Comparison of ENCODE assay signal across 19 mouse cellular contexts in the genomic region with DNA sequence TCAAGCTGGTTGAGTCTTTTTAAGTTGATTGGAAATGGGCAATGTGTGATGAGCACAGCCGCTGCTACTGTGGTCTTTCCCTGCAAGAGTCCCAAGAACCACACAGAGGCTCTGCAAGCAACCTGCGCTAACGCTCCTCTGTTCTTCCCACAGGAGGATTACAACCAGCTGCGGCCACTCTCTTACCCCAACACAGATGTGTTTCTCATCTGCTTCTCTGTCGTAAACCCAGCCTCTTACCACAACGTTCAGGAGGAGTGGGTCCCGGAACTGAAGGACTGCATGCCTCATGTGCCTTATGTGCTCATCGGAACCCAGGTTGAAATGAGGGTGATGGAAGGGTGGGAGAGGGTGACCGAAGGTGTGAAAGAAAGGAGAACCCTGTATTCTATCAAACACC. TPM values are rescaled to one million over a fixed set of nuclear protein-coding genes. Genes with fewer than 3 reads are reported as not detected.
"Had no signal": no experiment of that assay in that cellular context is flagged by ENCODE, and none has a peak within 500 bp of the region (broad histone marks: within the 10 kb centered on the region; RNA-seq: fewer than 3 reads in every experiment).

No protein-coding gene starts in this region.

- H3K9ac ChIP-seq: intestine, embryonic 15.5 days; limb, embryonic 12.5 days; liver, embryonic 13.5 days; liver, postnatal 0 days; lung, embryonic 15.5 days; neural tube, embryonic 12.5 days had no signal

- DNase-seq: kidney, adult 18-20 months; kidney, postnatal 10 days; liver; liver, embryonic 13.5 days; liver, postnatal 0 days; midbrain, embryonic 14.5 days had no signal

- ATAC-seq: intestine, embryonic 15.5 days; liver, postnatal 0 days had no signal

- H3K36me3 ChIP-seq: intestine, embryonic 15.5 days; limb, embryonic 12.5 days; liver, embryonic 13.5 days; lung, embryonic 15.5 days; neural tube, embryonic 12.5 days had no signal

- H3K4me3 ChIP-seq: intestine, embryonic 15.5 days; left cerebral cortex, adult 2 months; limb, embryonic 12.5 days; liver, embryonic 13.5 days; lung, embryonic 15.5 days; neural tube, embryonic 12.5 days had no signal

- H3K4me2 ChIP-seq: intestine, embryonic 15.5 days; limb, embryonic 12.5 days; liver, embryonic 13.5 days; lung, embryonic 15.5 days; neural tube, embryonic 12.5 days had no signal

- H3K27ac ChIP-seq: intestine, embryonic 15.5 days; left cerebral cortex, adult 2 months; limb, embryonic 12.5 days; liver, embryonic 13.5 days; lung, embryonic 15.5 days; neural tube, embryonic 12.5 days; stomach, postnatal 0 days had no signal

- H3K9me3 ChIP-seq: intestine, embryonic 15.5 days; limb, embryonic 12.5 days; liver, embryonic 13.5 days; lung, embryonic 15.5 days; neural tube, embryonic 12.5 days had no signal

- H3K4me1 ChIP-seq: intestine, embryonic 15.5 days; liver, embryonic 13.5 days; lung, embryonic 15.5 days; neural tube, embryonic 12.5 days had no signal

- H3K27me3 ChIP-seq: intestine, embryonic 15.5 days; limb, embryonic 12.5 days; liver, embryonic 13.5 days; lung, embryonic 15.5 days; neural tube, embryonic 12.5 days had no signal

RNA-seq across cellular contexts. Expression of gene Gphb5, which starts 25.1 kb away (rescaled TPM):
- total RNA-seq: layer of hippocampus, postnatal 25 days; left cerebral cortex, adult 2 months; left cerebral cortex, postnatal 14 days; megakaryocyte-erythroid progenitor cell, adult 5-6 weeks; monocyte, adult 5-6 weeks; neutrophil, adult 5-6 weeks had no signal
- polyA plus RNA-seq: intestine, embryonic 15.5 days; kidney, embryonic 14.5 days; limb, embryonic 12.5 days; liver, embryonic 13.5 days; liver, postnatal 0 days; lung, embryonic 15.5 days; midbrain, embryonic 14.5 days; neural tube, embryonic 12.5 days; stomach, postnatal 0 days; urinary bladder, adult 2 months had no signal
